Mouse (Mus musculus) forebrain, postnatal 0 days (tissue): ENCODE measurements around the gene Aldh1l1. TPM values are rescaled to one million over a fixed set of nuclear protein-coding genes. Genes with fewer than 3 reads are reported as not detected.

ENCODE experiments used
- ATAC-seq: fragments of 200-750 bp; cut with Nextera tagmentation; 2 replicates; pipeline ENCODE4 v1.8.0; 2017; ENCODE audit warnings: mild to moderate bottlenecking, moderate library complexity
- DNase-seq: peaks from one replicate; pipeline ENCODE4 v3.0.0-alpha.2; 2015
- H3K27ac ChIP-seq: fragments of 300-500 bp; sonication (generic); 2 replicates; pipeline ENCODE4 v1.5.1; 2014; ENCODE audit warnings: low read depth, mild to moderate bottlenecking, antibody characterized with exemption, low read length, moderate library complexity, mixed read lengths
- H3K27me3 ChIP-seq: fragments of 300-500 bp; sonication (generic); 2 replicates; pipeline ENCODE4 v1.6.1; 2014; ENCODE audit warnings: mild to moderate bottlenecking, low read length, mixed read lengths; ENCODE audit not compliant: insufficient read depth
- H3K36me3 ChIP-seq: fragments of 300-500 bp; sonication (generic); 2 replicates; pipeline ENCODE4 v1.6.1; 2014; ENCODE audit warnings: mild to moderate bottlenecking, moderate library complexity; ENCODE audit not compliant: insufficient read depth
- H3K4me1 ChIP-seq: fragments of 300-500 bp; sonication (generic); 2 replicates; pipeline ENCODE4 v1.6.1; 2014; ENCODE audit warnings: antibody characterized with exemption; ENCODE audit not compliant: insufficient read depth
- H3K4me2 ChIP-seq: fragments of 300-500 bp; sonication (generic); 2 replicates; pipeline ENCODE4 v1.6.1; 2014; ENCODE audit warnings: low read depth, mild to moderate bottlenecking, moderate library complexity
- H3K4me3 ChIP-seq: fragments of 300-500 bp; sonication (generic); 2 replicates; pipeline ENCODE4 v1.5.1; 2014; ENCODE audit warnings: low read depth, low read length, mixed read lengths
- H3K9ac ChIP-seq: fragments of 300-500 bp; sonication (generic); 2 replicates; pipeline ENCODE4 v1.6.1; 2014; ENCODE audit warnings: mild to moderate bottlenecking
- H3K9me3 ChIP-seq: fragments of 300-500 bp; sonication (generic); 2 replicates; pipeline ENCODE4 v1.6.1; 2016; ENCODE audit warnings: low read length
- CTCF ChIP-seq: sonication (generic); IDR thresholded peaks from 2 replicates; pipeline ENCODE4 v1.5.1; 2016; ENCODE audit warnings: antibody characterized with exemption, control low read depth, low read depth
- WGBS: fragments of 180-500 bp; shearing (Covaris S2); extraction: QIAGEN DNeasy Blood & Tissue Kit; methylation state at CpG from one replicate; pipeline ENCODE4 v1.1.7; 2014; 5-methylcytosine and 5-hydroxymethylcytosine counted together
- polyA plus RNA-seq: library from polyadenylated mRNA; unstranded; fragments of >200 nt; fragmentation: Nextera tagmentation; extraction: Ambion mirVana; gene quantifications from 2 replicates; pipeline ENCODE4 v1.2.1, GENCODE M21; 2015
- total RNA-seq: library from RNA; depleted of rRNA; stranded (reverse); fragments of >200 nt; gene quantifications from 2 replicates; pipeline ENCODE4 v1.2.3, GENCODE M21; 2014

The Aldh1l1 gene
- total and polyA plus RNA-seq, 2 experiments from 2014 or later, result 67.8 to 71.3 TPM

- H3K4me3 ChIP-seq, result no peak overlapping the region
- no peak overlapping the region for H3K27ac ChIP-seq
- no peaks in the 10 kb centered on the region for H3K27me3 ChIP-seq
- ATAC-seq (no peak), DNase-seq (no peak)
- no peaks in the 10 kb centered on the region for H3K4me1 ChIP-seq
- no peak overlapping the region for H3K9ac ChIP-seq
- H3K9me3 ChIP-seq, result no peaks in the 10 kb centered on the region
- WGBS, result 97% methylated on average over 3 of the region's 3 CpGs
- H3K4me2 ChIP-seq, result no peak overlapping the region
- TF ChIP-seq CTCF, result no peak
- no peaks in the 10 kb centered on the region for H3K36me3 ChIP-seq
Measured at GRCm38 (mm10) chr6:90567486-90567885, 81.3 kb downstream of the Aldh1l1 start.

GRCm38 (mm10) chr6:90567928-90568327 is 81.7 kb downstream of the Aldh1l1 start:
- Histone ChIP-seq H3K27ac (no peak overlapping the region), H3K4me3 (no peak overlapping the region), H3K27me3 (no peaks in the 10 kb centered on the region), H3K4me1 (no peaks in the 10 kb centered on the region), H3K36me3 (no peaks in the 10 kb centered on the region), H3K4me2 (no peak overlapping the region), H3K9me3 (no peaks in the 10 kb centered on the region), H3K9ac (no peak overlapping the region)
- DNase-seq (no peak), ATAC-seq (no peak)
- 79% methylated on average over 3 of the region's 3 CpGs for WGBS
- no peak for TF ChIP-seq CTCF

DNA sequence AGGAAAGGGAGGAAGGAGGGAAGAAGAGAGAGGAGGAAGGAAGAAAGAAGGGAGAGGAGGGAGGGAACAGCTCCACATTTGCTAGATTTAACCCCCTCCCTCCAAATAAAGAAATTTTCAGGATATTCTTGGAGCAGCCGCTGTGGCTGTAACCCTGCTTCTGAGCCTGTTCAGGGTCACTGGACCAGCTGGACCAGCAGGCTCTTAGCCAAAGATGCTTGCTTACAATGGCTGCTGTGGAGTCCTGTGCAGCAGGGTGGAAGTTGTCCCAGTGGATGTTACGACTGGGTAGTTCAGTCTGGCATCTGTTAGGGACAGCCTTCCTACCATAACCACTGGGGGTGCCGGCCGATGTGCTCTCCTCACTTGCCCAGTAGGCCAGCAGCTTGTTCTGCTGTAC is 82.5 kb downstream of the Aldh1l1 start:
- no peaks in the 10 kb centered on the region for H3K9me3 ChIP-seq
- H3K36me3 ChIP-seq, result no peaks in the 10 kb centered on the region
- no peak overlapping the region for H3K4me2 ChIP-seq
- DNase-seq (no peak), ATAC-seq (no peak)
- H3K27ac ChIP-seq, result no peak overlapping the region
- H3K4me1 ChIP-seq, result no peaks in the 10 kb centered on the region
- TF ChIP-seq CTCF, result no peak
- H3K27me3 ChIP-seq, result no peaks in the 10 kb centered on the region
- 67% methylated on average over 4 of the region's 4 CpGs for WGBS
- no peak overlapping the region for H3K9ac ChIP-seq
- H3K4me3 ChIP-seq, result no peak overlapping the region

DNA sequence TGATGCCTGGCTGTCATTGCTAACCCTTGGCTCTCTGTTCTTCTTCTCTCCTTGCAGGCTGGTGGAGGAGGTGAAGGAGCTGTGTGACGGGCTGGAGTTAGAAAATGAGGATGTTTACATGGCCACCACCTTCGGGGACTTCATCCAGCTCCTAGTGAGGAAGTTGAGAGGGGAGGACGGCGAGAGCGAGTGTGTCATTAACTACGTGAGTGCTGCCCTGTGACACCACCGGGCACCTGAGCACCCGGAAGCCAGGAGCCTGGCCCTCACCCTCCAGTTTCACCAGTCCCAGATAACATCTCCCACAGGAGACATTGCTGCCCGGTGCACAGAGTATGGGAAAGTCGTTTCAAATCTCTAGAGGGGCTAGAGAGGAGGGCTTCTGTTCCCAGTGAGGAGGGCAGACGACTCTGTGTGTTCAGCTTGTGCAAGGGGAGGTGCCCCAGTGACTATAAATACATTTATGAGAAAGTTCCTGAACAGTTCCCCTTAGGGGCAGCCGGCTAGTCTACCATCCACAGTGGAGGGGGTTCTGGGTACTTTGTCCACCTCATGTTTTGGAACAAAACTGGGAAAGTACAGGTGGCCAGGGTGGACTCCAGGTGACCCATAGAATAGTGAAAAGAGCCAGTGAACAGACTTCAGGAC is 83.6 kb downstream of the Aldh1l1 start:
- DNase-seq, result no peak
- no peak for ATAC-seq
- 77% methylated on average over 12 of the region's 12 CpGs for WGBS

GRCm38 (mm10) chr6:90570392-90570791 is 84.2 kb downstream of the Aldh1l1 start:
- H3K9me3 ChIP-seq, result no peaks in the 10 kb centered on the region
- no peak for DNase-seq
- no peaks in the 10 kb centered on the region for H3K36me3 ChIP-seq
- no peak overlapping the region for H3K27ac ChIP-seq
- no peak overlapping the region for H3K4me3 ChIP-seq
- H3K4me1 ChIP-seq, result no peaks in the 10 kb centered on the region
- no peak for ATAC-seq
- H3K27me3 ChIP-seq, result no peaks in the 10 kb centered on the region
- H3K9ac ChIP-seq, result no peak overlapping the region
- no peak overlapping the region for H3K4me2 ChIP-seq
- TF ChIP-seq CTCF, result no peak
- 82% methylated on average over 8 of the region's 8 CpGs for WGBS

More for the DNA sequence above, 83.6 kb downstream of the Aldh1l1 start:
- TF ChIP-seq CTCF, result no peak
- Histone ChIP-seq H3K9ac (no peak overlapping the region), H3K36me3 (no peaks in the 10 kb centered on the region), H3K27ac (no peak overlapping the region), H3K9me3 (no peaks in the 10 kb centered on the region), H3K4me1 (no peaks in the 10 kb centered on the region), H3K4me2 (no peak overlapping the region), H3K27me3 (no peaks in the 10 kb centered on the region), H3K4me3 (no peak overlapping the region)

GRCm38 (mm10) chr6:90575261-90575715 is 89.1 kb downstream of the Aldh1l1 start:
- no peak overlapping the region for H3K4me3 ChIP-seq
- DNase-seq (peak; percentile 87), ATAC-seq (peak; percentile 76)
- no peaks in the 10 kb centered on the region for H3K36me3 ChIP-seq
- H3K9me3 ChIP-seq, result no peaks in the 10 kb centered on the region
- 36% methylated on average over 3 of the region's 3 CpGs for WGBS
- no peak overlapping the region for H3K9ac ChIP-seq
- no peak overlapping the region for H3K4me2 ChIP-seq
- no peaks in the 10 kb centered on the region for H3K27me3 ChIP-seq
- no peaks in the 10 kb centered on the region for H3K4me1 ChIP-seq
- no peak overlapping the region for H3K27ac ChIP-seq
- peak; percentile 90 for TF ChIP-seq CTCF

- no peak for TF ChIP-seq CTCF
- DNase-seq (no peak), ATAC-seq (no peak; the same call in 1 of the 2 replicates)
- Histone ChIP-seq H3K4me1 (no peaks in the 10 kb centered on the region), H3K36me3 (no peaks in the 10 kb centered on the region), H3K27ac (no peak overlapping the region), H3K4me3 (no peak overlapping the region), H3K4me2 (no peak overlapping the region), H3K9me3 (no peaks in the 10 kb centered on the region), H3K27me3 (no peaks in the 10 kb centered on the region), H3K9ac (no peak overlapping the region)
- 47% methylated on average over 3 of the region's 3 CpGs for WGBS
Measured at GRCm38 (mm10) chr6:90578174-90578573, 91.9 kb downstream of the Aldh1l1 start.
